Mouse (Mus musculus) midbrain, postnatal 0 days (tissue): ENCODE results near the gene Fam43a. TPM values are rescaled to one million over a fixed set of nuclear protein-coding genes. Genes with fewer than 3 reads are reported as not detected.

Source experiments
- ATAC-seq: fragments of 200-750 bp; cut with Nextera tagmentation; 2 replicates; pipeline ENCODE4 v1.8.0; 2017; ENCODE audit warnings: moderate number of reproducible peaks, mild to moderate bottlenecking, moderate TSS enrichment, moderate library complexity; ENCODE audit not compliant: low FRiP score
- DNase-seq: peaks from one replicate; pipeline ENCODE4 v3.0.0-alpha.2; 2015; ENCODE audit warnings: low spot score
- H3K27ac ChIP-seq: fragments of 300-500 bp; sonication (generic); 2 replicates; pipeline ENCODE4 v1.5.1; 2014; ENCODE audit warnings: low read depth, mild to moderate bottlenecking, low read length, mixed read lengths
- H3K27me3 ChIP-seq: fragments of 300-500 bp; sonication (generic); 2 replicates; pipeline ENCODE4 v1.6.1; 2014; ENCODE audit warnings: low read length, control low read depth, mixed read lengths; ENCODE audit not compliant: insufficient read depth
- H3K36me3 ChIP-seq: fragments of 300-500 bp; sonication (generic); 2 replicates; pipeline ENCODE4 v1.6.1; 2014; ENCODE audit warnings: low read length, control low read depth, mixed read lengths; ENCODE audit not compliant: insufficient read depth
- H3K4me1 ChIP-seq: fragments of 300-500 bp; sonication (generic); 2 replicates; pipeline ENCODE4 v1.6.1; 2014; ENCODE audit warnings: mild to moderate bottlenecking, control low read depth, antibody characterized with exemption, low read length, mixed read lengths; ENCODE audit not compliant: insufficient read depth
- H3K4me2 ChIP-seq: fragments of 300-500 bp; sonication (generic); 2 replicates; pipeline ENCODE4 v1.6.1; 2014; ENCODE audit warnings: low read depth, mild to moderate bottlenecking, low read length, mixed read lengths; ENCODE audit not compliant: poor library complexity, severe bottlenecking
- H3K4me3 ChIP-seq: fragments of 300-500 bp; sonication (generic); 2 replicates; pipeline ENCODE4 v1.5.1; 2014; ENCODE audit warnings: low read depth, mild to moderate bottlenecking, low read length, moderate library complexity
- H3K9ac ChIP-seq: fragments of 300-500 bp; sonication (generic); replicated peaks from 2 replicates; pipeline ENCODE4 v1.6.1; 2014; ENCODE audit warnings: mild to moderate bottlenecking, low read length, moderate library complexity, mixed read lengths; ENCODE audit not compliant: poor library complexity, severe bottlenecking
- H3K9me3 ChIP-seq: fragments of 300-500 bp; sonication (generic); 2 replicates; pipeline ENCODE4 v1.6.1; 2016; ENCODE audit warnings: low read length, control low read depth
- CTCF ChIP-seq: IDR thresholded peaks from 2 replicates; pipeline ENCODE4 v1.5.1; 2016; ENCODE audit warnings: antibody characterized with exemption, mild to moderate bottlenecking
- WGBS: fragments of 180-500 bp; shearing (Covaris S2); extraction: QIAGEN DNeasy Blood & Tissue Kit; methylation state at CpG from one replicate; pipeline ENCODE4 v1.1.7; 2014; 5-methylcytosine and 5-hydroxymethylcytosine counted together
- polyA plus RNA-seq: library from polyadenylated mRNA; unstranded; fragments of >200 nt; fragmentation: Nextera tagmentation; extraction: Ambion mirVana; gene quantifications from 2 replicates; pipeline ENCODE4 v1.2.1, GENCODE M21; 2015
- total RNA-seq: library from RNA; depleted of rRNA; stranded (reverse); fragments of >200 nt; gene quantifications from 2 replicates; pipeline ENCODE4 v1.2.3, GENCODE M21; 2014

Fam43a gene
- total and polyA plus RNA-seq, 2 experiments from 2014 or later = 10.1 to 22.3 TPM

DNA sequence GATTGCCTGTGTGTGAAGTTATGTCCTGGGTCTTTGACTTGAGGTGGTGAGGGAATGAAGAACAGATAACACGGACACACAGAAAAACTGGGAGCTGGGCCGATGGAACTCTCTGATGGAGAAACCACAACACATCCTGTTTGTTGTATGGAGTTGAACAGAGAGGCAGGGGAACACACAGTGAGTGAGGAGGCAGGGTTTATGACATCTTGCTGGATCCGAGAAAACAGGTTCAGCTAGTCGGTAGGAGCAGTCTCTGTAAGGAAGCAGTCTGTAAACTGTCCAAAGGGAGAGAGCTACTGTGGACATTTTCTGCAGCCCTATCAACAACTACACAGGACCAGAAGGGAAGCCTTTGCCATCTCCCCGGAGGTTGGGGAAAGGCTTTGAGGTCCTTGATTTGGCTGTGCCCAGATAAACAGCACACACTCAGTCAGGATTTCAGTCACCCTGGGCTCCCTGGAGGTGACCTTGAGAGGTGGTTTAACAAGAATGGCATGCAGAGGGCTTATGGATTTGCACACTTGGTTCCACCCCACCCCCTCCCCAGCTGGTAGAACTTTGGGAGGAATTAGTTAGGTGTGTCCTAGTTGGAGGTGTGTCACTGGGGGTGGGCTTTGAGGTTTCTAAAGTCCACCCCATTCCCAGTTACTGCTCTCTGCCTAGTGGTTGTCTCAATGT, 40.1 kb upstream of the Fam43a start:
- Histone ChIP-seq H3K4me2 (no peak overlapping the region), H3K9ac (no peak overlapping the region), H3K27me3 (no peaks in the 10 kb centered on the region), H3K4me3 (no peak overlapping the region), H3K4me1 (no peaks in the 10 kb centered on the region), H3K27ac (no peak overlapping the region), H3K9me3 (peaks cover 6% of the 10 kb centered on the region; the same call in 1 of the 2 replicates), H3K36me3 (peaks cover 35% of the 10 kb centered on the region)
- DNase-seq (no peak), ATAC-seq (no peak)
- 89% methylated on average over 5 of the region's 5 CpGs for WGBS
- no peak for TF ChIP-seq CTCF

DNA sequence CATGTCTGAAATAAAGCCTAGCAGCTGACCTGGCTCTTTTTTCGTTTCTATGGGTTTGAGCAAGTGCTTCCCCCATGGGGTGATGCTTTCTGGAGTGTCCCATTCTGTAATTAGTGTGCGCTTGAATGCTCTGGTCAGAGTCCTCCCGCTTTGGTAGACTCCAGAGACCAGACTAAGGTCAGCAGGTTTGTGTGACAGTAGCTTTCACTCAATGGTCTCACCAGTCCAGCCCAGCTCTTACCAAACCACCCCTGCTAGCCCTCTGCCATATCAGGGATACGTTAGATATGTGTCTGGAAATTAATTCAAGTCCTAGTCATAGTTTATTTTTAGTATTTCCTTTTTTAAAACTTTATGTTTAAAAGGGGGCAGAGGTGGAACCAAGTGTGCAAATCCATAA, 38.9 kb upstream of the Fam43a start:
- Histone ChIP-seq H3K4me3 (no peak overlapping the region), H3K36me3 (peaks cover 44% of the 10 kb centered on the region), H3K4me2 (no peak overlapping the region), H3K27me3 (no peaks in the 10 kb centered on the region), H3K9me3 (no peaks in the 10 kb centered on the region), H3K4me1 (no peaks in the 10 kb centered on the region), H3K9ac (no peak overlapping the region), H3K27ac (no peak overlapping the region)
- DNase-seq = no peak
- ATAC-seq = no peak
- TF ChIP-seq CTCF = no peak
- 92% methylated on average over 4 of the region's 4 CpGs for WGBS

DNA sequence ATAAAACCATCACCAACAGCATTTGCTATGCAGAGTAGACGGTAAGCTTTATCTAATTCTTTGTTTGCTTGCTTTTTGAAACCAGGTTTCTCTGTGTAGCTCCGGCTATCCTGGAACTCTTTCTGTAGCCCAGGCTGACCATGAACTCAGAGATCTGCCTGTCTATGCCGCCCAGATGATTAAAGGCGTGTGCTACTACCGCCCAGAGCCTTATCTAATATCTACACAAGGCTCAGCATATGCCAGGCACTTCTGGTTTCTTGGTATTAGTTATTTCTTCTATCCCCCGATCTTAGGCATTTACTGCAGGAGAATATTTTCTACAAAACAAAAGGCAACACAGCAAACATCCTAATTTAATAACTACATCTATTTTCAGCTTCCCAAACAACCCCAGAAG, 33.9 kb upstream of the Fam43a start:
- no peaks in the 10 kb centered on the region for H3K4me1 ChIP-seq
- H3K36me3 ChIP-seq = peaks cover 68% of the 10 kb centered on the region
- WGBS = 96% methylated on average over 6 of the region's 6 CpGs
- no peak overlapping the region for H3K27ac ChIP-seq
- no peak for TF ChIP-seq CTCF
- no peaks in the 10 kb centered on the region for H3K27me3 ChIP-seq
- no peak for DNase-seq
- H3K4me3 ChIP-seq = no peak overlapping the region
- H3K4me2 ChIP-seq = no peak overlapping the region
- H3K9ac ChIP-seq = no peak overlapping the region
- H3K9me3 ChIP-seq = no peaks in the 10 kb centered on the region
- no peak for ATAC-seq

DNA sequence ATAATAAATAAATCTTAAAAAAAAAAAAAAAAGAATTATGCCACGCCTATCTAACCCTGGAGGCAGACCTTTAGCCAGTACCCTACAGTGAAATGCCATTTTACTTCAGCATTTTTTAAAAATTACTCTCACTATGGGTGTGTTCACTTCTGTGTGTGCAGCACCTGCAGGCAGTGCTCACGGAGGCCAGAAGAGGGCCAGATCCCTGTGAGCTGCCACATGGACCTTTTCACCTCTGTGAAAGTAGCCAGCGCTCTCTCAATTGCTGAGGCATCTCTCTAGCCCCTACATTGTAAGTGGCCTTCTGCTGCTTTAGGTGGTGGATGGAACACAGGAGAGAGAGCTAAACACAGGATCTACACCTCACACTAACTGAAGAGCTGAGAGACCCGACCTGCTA, 29.4 kb upstream of the Fam43a start:
- H3K27ac ChIP-seq = no peak overlapping the region
- TF ChIP-seq CTCF = 0 out of 2 replicates have a peak, but pooled peaks have one; percentile 12
- H3K9ac ChIP-seq = no peak overlapping the region
- H3K4me2 ChIP-seq = no peak overlapping the region
- ATAC-seq (no peak), DNase-seq (no peak)
- no peaks in the 10 kb centered on the region for H3K4me1 ChIP-seq
- no peak overlapping the region for H3K4me3 ChIP-seq
- H3K36me3 ChIP-seq = peaks cover 71% of the 10 kb centered on the region
- H3K9me3 ChIP-seq = no peaks in the 10 kb centered on the region
- H3K27me3 ChIP-seq = no peaks in the 10 kb centered on the region
- WGBS = 90% methylated on average over 4 of the region's 4 CpGs

DNA sequence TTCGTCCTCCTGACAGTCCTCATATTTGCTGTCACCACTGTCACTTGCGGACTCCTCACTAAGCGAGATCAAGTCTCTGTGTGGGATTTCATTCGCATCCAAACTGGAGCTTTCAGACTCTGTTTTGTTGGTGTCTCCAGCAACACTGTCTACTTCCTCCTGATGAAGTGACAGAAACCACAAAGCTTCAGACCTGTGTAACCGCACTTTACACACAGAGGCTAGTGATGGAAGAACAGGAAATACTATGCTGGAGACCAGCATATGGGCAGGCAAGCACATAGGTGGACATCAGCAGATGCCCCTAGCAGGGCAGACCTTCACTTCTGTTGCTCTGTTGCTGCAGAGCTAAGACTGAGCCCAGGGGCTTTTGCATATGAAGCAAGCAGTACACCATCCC, 28.1 kb upstream of the Fam43a start:
- Histone ChIP-seq H3K9ac (no peak overlapping the region), H3K9me3 (no peaks in the 10 kb centered on the region), H3K36me3 (peaks cover 77% of the 10 kb centered on the region), H3K4me2 (no peak overlapping the region), H3K4me3 (no peak overlapping the region), H3K27ac (no peak overlapping the region), H3K4me1 (no peaks in the 10 kb centered on the region), H3K27me3 (no peaks in the 10 kb centered on the region)
- no peak for TF ChIP-seq CTCF
- 97% methylated on average over 5 of the region's 5 CpGs for WGBS
- ATAC-seq (no peak), DNase-seq (no peak)

DNA sequence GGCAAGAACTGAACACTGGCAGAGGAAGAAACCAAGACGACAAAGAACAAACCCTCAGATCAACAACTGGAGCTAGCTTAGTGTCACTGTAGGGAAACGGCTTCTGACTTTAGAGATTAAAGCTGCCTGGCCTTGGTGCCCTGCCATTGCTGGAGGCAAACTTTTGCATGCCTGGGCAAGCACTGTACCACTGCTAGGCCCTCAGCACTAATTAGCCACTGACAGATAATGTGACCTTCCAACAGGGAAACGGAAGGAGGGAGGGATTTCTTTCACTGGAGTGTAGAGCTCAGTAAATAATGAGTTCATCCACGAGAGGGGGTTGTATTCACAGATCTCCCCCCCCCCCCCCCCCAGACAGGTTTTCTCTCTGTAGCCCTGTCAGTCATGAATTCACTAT, 27.3 kb upstream of the Fam43a start:
- Histone ChIP-seq H3K4me1 (no peaks in the 10 kb centered on the region), H3K9ac (no peak overlapping the region), H3K9me3 (no peaks in the 10 kb centered on the region), H3K27ac (no peak overlapping the region), H3K27me3 (no peaks in the 10 kb centered on the region), H3K4me2 (no peak overlapping the region), H3K36me3 (peaks cover 78% of the 10 kb centered on the region), H3K4me3 (no peak overlapping the region)
- ATAC-seq = no peak
- TF ChIP-seq CTCF = no peak
- 61% methylated on average over 4 of the region's 4 CpGs for WGBS
- DNase-seq = no peak
